Mouse (Mus musculus) ES-Bruce4 (cell line): Measurements from ENCODE around the gene Cadm4. TPM values are rescaled to one million over a fixed set of nuclear protein-coding genes. Genes with fewer than 3 reads are reported as not detected.
"Not testable (repeated sequence)": the region's sequence is repeated elsewhere in the genome, so short reads cannot be mapped to it uniquely, and the experiment has no call there.

Source experiments
- H3K27ac ChIP-seq: 2 replicates; pipeline ENCODE4 v1.5.1; 2012; ENCODE audit warnings: low read length, inconsistent platforms; ENCODE audit not compliant: insufficient read depth
- H3K27me3 ChIP-seq: 2 replicates; pipeline ENCODE4 v1.6.1; 2012; ENCODE audit warnings: mild to moderate bottlenecking, low read length, inconsistent platforms; ENCODE audit not compliant: control insufficient read depth, poor library complexity, insufficient read depth, severe bottlenecking
- H3K36me3 ChIP-seq: 2 replicates; pipeline ENCODE4 v1.6.1; 2012; ENCODE audit warnings: inconsistent platforms, mild to moderate bottlenecking, low read length, moderate library complexity; ENCODE audit not compliant: control insufficient read depth, poor library complexity, insufficient read depth, severe bottlenecking
- H3K4me1 ChIP-seq: one replicate; pipeline ENCODE4 v1.8.1; 2011; ENCODE audit warnings: low read length; ENCODE audit not compliant: control insufficient read depth, insufficient read depth
- H3K4me3 ChIP-seq: 2 replicates; pipeline ENCODE4 v1.5.1; 2011; ENCODE audit warnings: low read depth, mild to moderate bottlenecking, low read length
- H3K9ac ChIP-seq: 2 replicates; pipeline ENCODE4 v1.6.1; 2012; ENCODE audit warnings: low read depth, mild to moderate bottlenecking, inconsistent platforms; ENCODE audit not compliant: poor library complexity, severe bottlenecking
- H3K9me3 ChIP-seq: replicated peaks from 2 replicates; pipeline ENCODE4 v1.6.1; 2012; ENCODE audit warnings: mild to moderate bottlenecking, low read length, inconsistent platforms; ENCODE audit not compliant: control insufficient read depth, poor library complexity, insufficient read depth, severe bottlenecking
- CTCF ChIP-seq: IDR thresholded peaks from one replicate; pipeline ENCODE4 v1.8.1; 2011; ENCODE audit warnings: low read depth, low read length
- EP300 ChIP-seq: IDR thresholded peaks from 2 replicates; pipeline ENCODE4 v1.6.1; 2011; ENCODE audit warnings: low read depth, low read length; ENCODE audit not compliant: insufficient read depth
- POLR2A ChIP-seq: IDR thresholded peaks from one replicate; pipeline ENCODE4 v1.8.1; 2011; ENCODE audit warnings: low read length; ENCODE audit not compliant: insufficient read depth
- polyA plus RNA-seq: library from polyadenylated mRNA; stranded (reverse); fragments of >200 nt; gene quantifications from 2 replicates; pipeline ENCODE4 v1.2.4, GENCODE M21; 2011; ENCODE audit warnings: low read depth; ENCODE audit not compliant: missing spikeins, insufficient read depth, insufficient read length

Gene Cadm4
- polyA plus RNA-seq, 1 experiment = 10.4 TPM

- peak overlapping the region; percentile 94 for H3K4me3 ChIP-seq
- peaks cover 2% of the 10 kb centered on the region for H3K4me1 ChIP-seq
- H3K27ac ChIP-seq = peak overlapping the region; percentile 78
- H3K9me3 ChIP-seq = no peaks in the 10 kb centered on the region
- H3K9ac ChIP-seq = peak overlapping the region; percentile 84
- no peak for TF ChIP-seq EP300
- TF ChIP-seq POLR2A = no peak
- TF ChIP-seq CTCF = no peak
- no peaks in the 10 kb centered on the region for H3K36me3 ChIP-seq
- no peaks in the 10 kb centered on the region for H3K27me3 ChIP-seq
Observed at GRCm38 (mm10) chr7:24507726-24508114, 25.9 kb downstream of the Cadm4 start.

- H3K27me3 ChIP-seq = no peaks in the 10 kb centered on the region
- H3K9me3 ChIP-seq = no peaks in the 10 kb centered on the region
- H3K36me3 ChIP-seq = no peaks in the 10 kb centered on the region
- peaks cover 5% of the 10 kb centered on the region for H3K4me1 ChIP-seq
- no peak within 1 kb of the TSS for H3K27ac ChIP-seq
- no peak within 1 kb of the TSS for H3K4me3 ChIP-seq
- H3K9ac ChIP-seq = no peak within 1 kb of the TSS
- TF ChIP-seq EP300 (no peak), CTCF (no peak), POLR2A (no peak)
Observed at GRCm38 (mm10) chr7:24512355-24512754, 30.5 kb downstream of the Cadm4 start, which contains the start of gene AC161166.1. AC161166.1 (minus strand) TSS chr7:24512455.

GRCm38 (mm10) chr7:24516319-24516718 is 34.5 kb downstream of the Cadm4 start:
- TF ChIP-seq CTCF (peak; percentile 54), EP300 (peak; percentile 5; the same call in 1 of the 2 replicates)
- not testable (repeated sequence) for H3K27me3 ChIP-seq, H3K27ac ChIP-seq, H3K9ac ChIP-seq, H3K36me3 ChIP-seq, H3K9me3 ChIP-seq, H3K4me3 ChIP-seq
- H3K4me1 ChIP-seq = peaks cover 14% of the 10 kb centered on the region

- no peak overlapping the region for H3K4me3 ChIP-seq
- H3K9ac ChIP-seq = no peak overlapping the region
- no peaks in the 10 kb centered on the region for H3K9me3 ChIP-seq
- peaks cover 14% of the 10 kb centered on the region for H3K4me1 ChIP-seq
- peak overlapping the region; percentile 55 for H3K27ac ChIP-seq
- no peaks in the 10 kb centered on the region for H3K27me3 ChIP-seq
- no peaks in the 10 kb centered on the region for H3K36me3 ChIP-seq
- TF ChIP-seq EP300 (peak; percentile 66; the same call in 1 of the 2 replicates), POLR2A (no peak), CTCF (no peak)
Observed at GRCm38 (mm10) chr7:24517077-24517476, 35.3 kb downstream of the Cadm4 start.

GRCm38 (mm10) chr7:24517654-24518053 is 35.8 kb downstream of the Cadm4 start:
- Histone ChIP-seq H3K9ac (no peak overlapping the region), H3K27me3 (no peaks in the 10 kb centered on the region), H3K4me1 (peaks cover 14% of the 10 kb centered on the region), H3K9me3 (no peaks in the 10 kb centered on the region), H3K36me3 (no peaks in the 10 kb centered on the region), H3K4me3 (no peak overlapping the region), H3K27ac (peak overlapping the region; percentile 55)
- TF ChIP-seq CTCF = no peak
- no peak for TF ChIP-seq POLR2A
- TF ChIP-seq EP300 = no peak

- Histone ChIP-seq H3K9me3 (no peaks in the 10 kb centered on the region), H3K36me3 (no peaks in the 10 kb centered on the region), H3K4me1 (peaks cover 18% of the 10 kb centered on the region), H3K4me3 (no peak overlapping the region), H3K27me3 (no peaks in the 10 kb centered on the region), H3K27ac (no peak overlapping the region), H3K9ac (no peak overlapping the region)
- peak; percentile 76; the same call in 1 of the 2 replicates for TF ChIP-seq EP300
- TF ChIP-seq POLR2A = no peak
Observed at GRCm38 (mm10) chr7:24519130-24519529, 37.3 kb downstream of the Cadm4 start.

- H3K4me3 ChIP-seq, H3K36me3 ChIP-seq, H3K9ac ChIP-seq, H3K27ac ChIP-seq, H3K27me3 ChIP-seq, H3K9me3 ChIP-seq: not testable (repeated sequence)
- H3K4me1 ChIP-seq = peaks cover 18% of the 10 kb centered on the region
Observed at GRCm38 (mm10) chr7:24520054-24520453, 38.2 kb downstream of the Cadm4 start.
